Mouse (Mus musculus): Measurements from ENCODE around the gene Gm10197. TPM values are rescaled to one million over a fixed set of nuclear protein-coding genes. Genes with fewer than 3 reads are reported as not detected.
A peak's percentile ranks its signal among the peaks of the same experiment; 100 is the strongest.

The Gm10197 gene
- polyA plus RNA-seq (2011; ENCODE audit: insufficient read length, low read depth, missing spikeins) = not detected in 2 replicates

- Histone ChIP-seq H3K27ac (ENCODE audit: insufficient read depth, low read length) (no peak within 1 kb of the TSS), H3K4me3 (ENCODE audit: insufficient read depth, low read length) (no peak within 1 kb of the TSS), H3K4me1 (ENCODE audit: control insufficient read depth, insufficient read depth, low read length) (no peaks in the 10 kb centered on the region; the same call in 1 of the 2 replicates)
- TF ChIP-seq CTCF (IDR thresholded peaks at IDR 0.05; ENCODE audit: borderline replicate concordance, insufficient read depth, low read length) (no peak), POLR2A (IDR thresholded peaks at IDR 0.05; ENCODE audit: low read depth, low read length) (no peak)
Measured at GRCm38 (mm10) chr19:53371666-53372065, at the start of gene Gm10197. Gene Gm10197 (minus strand): TSS chr19:53371766.

- TF ChIP-seq CTCF (IDR thresholded peaks at IDR 0.05; ENCODE audit: borderline replicate concordance, insufficient read depth, low read length) (no peak), POLR2A (IDR thresholded peaks at IDR 0.05; ENCODE audit: low read depth, low read length) (peak; percentile 57)
- H3K4me3 ChIP-seq (ENCODE audit: insufficient read depth, low read length) = peak overlapping the region; percentile 7; the same call in 1 of the 2 replicates
- H3K4me1 ChIP-seq (ENCODE audit: control insufficient read depth, insufficient read depth, low read length) = peaks cover 3% of the 10 kb centered on the region; the same call in 1 of the 2 replicates
Measured at GRCm38 (mm10) chr19:53420924-53421582, 49.5 kb upstream of the Gm10197 start.

GRCm38 (mm10) chr19:53419834-53420233 is 48.3 kb upstream of the Gm10197 start:
- Histone ChIP-seq H3K4me1 (ENCODE audit: control insufficient read depth, insufficient read depth, low read length) (peaks cover 3% of the 10 kb centered on the region; the same call in 1 of the 2 replicates), H3K27ac (ENCODE audit: insufficient read depth, low read length) (no peak overlapping the region), H3K4me3 (ENCODE audit: insufficient read depth, low read length) (no peak overlapping the region)
- TF ChIP-seq POLR2A (IDR thresholded peaks at IDR 0.05; ENCODE audit: low read depth, low read length) (no peak), CTCF (IDR thresholded peaks at IDR 0.05; ENCODE audit: borderline replicate concordance, insufficient read depth, low read length) (no peak)

More at GRCm38 (mm10) chr19:53420924-53421582, 49.5 kb upstream of the Gm10197 start:
- peak overlapping the region; percentile 62 for H3K27ac ChIP-seq (ENCODE audit: insufficient read depth, low read length)

GRCm38 (mm10) chr19:53415198-53415597 is 43.6 kb upstream of the Gm10197 start:
- peaks cover 19% of the 10 kb centered on the region for H3K4me1 ChIP-seq (ENCODE audit: control insufficient read depth, insufficient read depth, low read length)
- no peak for TF ChIP-seq CTCF (IDR thresholded peaks at IDR 0.05; ENCODE audit: borderline replicate concordance, insufficient read depth, low read length)
- TF ChIP-seq POLR2A (IDR thresholded peaks at IDR 0.05; ENCODE audit: low read depth, low read length) = no peak
- H3K27ac ChIP-seq (ENCODE audit: insufficient read depth, low read length) = no peak overlapping the region
- H3K4me3 ChIP-seq (ENCODE audit: insufficient read depth, low read length) = no peak overlapping the region

- H3K4me1 ChIP-seq (ENCODE audit: control insufficient read depth, insufficient read depth, low read length) = peaks cover 20% of the 10 kb centered on the region
Measured at GRCm38 (mm10) chr19:53414650-53415049, 43.1 kb upstream of the Gm10197 start.

GRCm38 (mm10) chr19:53413617-53414380 is 42.2 kb upstream of the Gm10197 start:
- no peak for TF ChIP-seq CTCF (IDR thresholded peaks at IDR 0.05; ENCODE audit: borderline replicate concordance, insufficient read depth, low read length)
- TF ChIP-seq POLR2A (IDR thresholded peaks at IDR 0.05; ENCODE audit: low read depth, low read length) = no peak
- H3K4me3 ChIP-seq (ENCODE audit: insufficient read depth, low read length) = no peak overlapping the region
- H3K27ac ChIP-seq (ENCODE audit: insufficient read depth, low read length) = peak overlapping the region; percentile 88

More at GRCm38 (mm10) chr19:53414650-53415049, 43.1 kb upstream of the Gm10197 start:
- Histone ChIP-seq H3K4me3 (ENCODE audit: insufficient read depth, low read length) (no peak overlapping the region), H3K27ac (ENCODE audit: insufficient read depth, low read length) (peak overlapping the region; percentile 63)
- no peak for TF ChIP-seq POLR2A (IDR thresholded peaks at IDR 0.05; ENCODE audit: low read depth, low read length)
- TF ChIP-seq CTCF (IDR thresholded peaks at IDR 0.05; ENCODE audit: borderline replicate concordance, insufficient read depth, low read length) = no peak

GRCm38 (mm10) chr19:53412149-53412848 is 40.7 kb upstream of the Gm10197 start:
- TF ChIP-seq CTCF (IDR thresholded peaks at IDR 0.05; ENCODE audit: borderline replicate concordance, insufficient read depth, low read length) = no peak
- TF ChIP-seq POLR2A (IDR thresholded peaks at IDR 0.05; ENCODE audit: low read depth, low read length) = no peak
- Histone ChIP-seq H3K27ac (ENCODE audit: insufficient read depth, low read length) (peak overlapping the region; percentile 91), H3K4me1 (ENCODE audit: control insufficient read depth, insufficient read depth, low read length) (peaks cover 25% of the 10 kb centered on the region), H3K4me3 (ENCODE audit: insufficient read depth, low read length) (no peak overlapping the region)

More at GRCm38 (mm10) chr19:53413617-53414380, 42.2 kb upstream of the Gm10197 start:
- H3K4me1 ChIP-seq (ENCODE audit: control insufficient read depth, insufficient read depth, low read length) = peaks cover 20% of the 10 kb centered on the region

GRCm38 (mm10) chr19:53409663-53410307 is 38.2 kb upstream of the Gm10197 start:
- Histone ChIP-seq H3K27ac (ENCODE audit: insufficient read depth, low read length) (peak overlapping the region; percentile 91), H3K4me1 (ENCODE audit: control insufficient read depth, insufficient read depth, low read length) (peaks cover 32% of the 10 kb centered on the region), H3K4me3 (ENCODE audit: insufficient read depth, low read length) (no peak overlapping the region)
- TF ChIP-seq POLR2A (IDR thresholded peaks at IDR 0.05; ENCODE audit: low read depth, low read length) (no peak), CTCF (IDR thresholded peaks at IDR 0.05; ENCODE audit: borderline replicate concordance, insufficient read depth, low read length) (no peak)

GRCm38 (mm10) chr19:53408398-53408797 is 36.8 kb upstream of the Gm10197 start:
- Histone ChIP-seq H3K4me3 (ENCODE audit: insufficient read depth, low read length) (no peak overlapping the region), H3K27ac (ENCODE audit: insufficient read depth, low read length) (peak overlapping the region; percentile 91), H3K4me1 (ENCODE audit: control insufficient read depth, insufficient read depth, low read length) (peaks cover 26% of the 10 kb centered on the region)
- TF ChIP-seq CTCF (IDR thresholded peaks at IDR 0.05; ENCODE audit: borderline replicate concordance, insufficient read depth, low read length) (no peak), POLR2A (IDR thresholded peaks at IDR 0.05; ENCODE audit: low read depth, low read length) (no peak)
